Mouse (Mus musculus) spleen, postnatal 10 days (tissue): ENCODE results near the gene Aldh1a2.

Source experiments
- DNase-seq, 2 experiments: peaks; one replicate each; pipeline ENCODE4 v3.0.0; 2021 to 2022; ENCODE audit warnings: low spot score in 2 of 2

Gene Aldh1a2

DNA sequence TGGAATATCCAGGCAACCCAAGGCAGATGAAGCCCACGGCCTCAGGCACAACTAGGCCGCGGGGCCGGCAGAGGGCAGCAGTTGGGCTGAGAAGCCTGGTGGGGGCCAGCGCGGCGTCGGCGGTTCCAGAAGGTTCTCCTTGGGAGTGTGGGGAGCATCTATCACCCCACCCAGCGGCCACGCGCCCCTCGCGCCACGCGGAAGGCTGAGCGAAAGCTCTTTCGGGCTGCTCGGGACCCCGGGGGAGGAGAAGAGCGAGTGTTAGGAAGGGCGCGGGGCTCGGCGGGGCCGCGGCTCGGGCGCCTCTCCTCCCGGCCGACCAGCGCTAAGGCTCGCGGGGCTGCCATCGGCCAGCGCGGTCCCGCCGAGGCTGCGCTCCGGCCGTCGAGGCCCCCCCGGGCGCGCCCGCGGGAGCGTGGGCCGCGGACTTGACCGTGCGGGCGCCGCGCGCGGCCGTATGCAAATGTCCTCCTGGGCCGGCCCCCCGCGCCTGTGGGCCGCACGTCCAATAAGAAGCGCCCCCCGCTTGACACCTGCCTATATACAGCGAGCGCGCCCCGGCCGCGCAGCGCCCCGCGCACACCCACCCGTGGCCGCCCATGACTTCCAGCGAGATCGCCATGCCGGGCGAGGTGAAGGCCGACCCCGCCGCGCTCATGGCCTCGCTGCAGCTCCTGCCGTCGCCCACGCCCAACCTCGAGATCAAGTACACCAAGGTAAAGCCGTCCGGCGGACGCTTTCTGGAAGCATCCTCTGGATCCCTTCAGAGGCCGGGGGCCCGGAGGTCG lies at the start of gene Aldh1a2:
Aldh1a2 (plus strand) TSS at position 542 of the 788 bp plus-strand sequence.
- peak; percentile 32 to 67 for DNase-seq

DNA sequence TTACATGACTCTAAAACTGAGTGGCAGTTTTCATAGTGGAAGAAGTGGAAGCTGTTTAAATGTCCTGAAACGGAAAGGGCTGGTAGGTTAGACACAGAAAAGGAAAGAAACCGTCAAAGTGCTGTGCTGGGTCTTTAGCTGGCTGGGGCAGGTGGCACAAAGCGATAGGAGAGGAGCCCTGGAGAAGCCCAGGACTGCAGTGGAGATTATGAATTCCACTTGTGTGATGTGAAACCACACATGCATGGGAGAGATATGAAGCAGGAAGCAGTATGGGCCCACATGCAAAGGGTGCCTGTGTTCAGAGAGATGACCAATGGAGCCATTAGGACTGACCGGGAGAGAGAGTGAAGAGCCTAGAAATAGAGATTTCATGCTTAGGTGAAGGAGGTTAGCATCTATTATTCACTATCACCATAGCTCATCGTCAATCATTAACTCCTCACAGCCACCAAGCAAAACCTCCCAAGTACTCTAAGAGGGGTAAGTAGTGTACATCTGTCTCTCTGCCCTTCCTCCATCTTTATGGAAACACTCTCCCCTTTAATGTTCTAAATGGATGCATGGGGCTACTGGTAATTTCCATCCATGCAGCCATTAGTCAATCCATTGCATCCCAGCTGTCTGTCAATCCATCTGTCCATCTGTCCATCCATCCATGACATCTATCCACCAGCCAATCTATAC lies 49.4 kb upstream of the Aldh1a2 start:
- DNase-seq, result peak in 1 of 2 experiments; percentile 87

DNA sequence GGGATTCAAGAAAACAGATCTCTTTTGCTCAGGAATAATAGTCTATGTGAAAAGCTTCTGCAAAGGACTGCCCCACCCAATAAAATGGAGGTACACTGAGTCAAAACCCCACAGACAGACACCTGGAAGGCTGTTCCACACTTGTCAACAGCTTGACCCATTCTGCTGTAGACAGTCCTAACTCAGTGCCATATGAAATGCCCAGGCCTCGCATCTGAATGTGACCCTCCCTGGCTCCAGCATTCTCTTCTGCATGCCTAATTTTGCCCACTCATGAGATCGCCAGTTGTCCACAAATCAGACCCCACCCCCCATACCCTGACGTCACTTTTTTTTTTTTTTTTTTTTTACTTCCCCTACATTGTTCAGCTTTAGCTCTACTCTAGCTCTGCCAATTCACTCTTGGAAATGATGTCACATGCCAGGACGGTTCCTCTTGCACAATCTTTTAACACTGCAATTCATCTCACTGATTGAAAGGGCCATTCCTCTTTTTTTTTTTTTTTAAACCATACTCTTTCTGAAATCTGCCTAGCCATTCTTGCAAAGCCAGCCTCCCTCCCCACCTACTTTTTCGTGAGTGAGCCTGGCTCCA lies 48.6 kb upstream of the Aldh1a2 start:
- DNase-seq, result peak in 1 of 2 experiments; percentile 40

DNA sequence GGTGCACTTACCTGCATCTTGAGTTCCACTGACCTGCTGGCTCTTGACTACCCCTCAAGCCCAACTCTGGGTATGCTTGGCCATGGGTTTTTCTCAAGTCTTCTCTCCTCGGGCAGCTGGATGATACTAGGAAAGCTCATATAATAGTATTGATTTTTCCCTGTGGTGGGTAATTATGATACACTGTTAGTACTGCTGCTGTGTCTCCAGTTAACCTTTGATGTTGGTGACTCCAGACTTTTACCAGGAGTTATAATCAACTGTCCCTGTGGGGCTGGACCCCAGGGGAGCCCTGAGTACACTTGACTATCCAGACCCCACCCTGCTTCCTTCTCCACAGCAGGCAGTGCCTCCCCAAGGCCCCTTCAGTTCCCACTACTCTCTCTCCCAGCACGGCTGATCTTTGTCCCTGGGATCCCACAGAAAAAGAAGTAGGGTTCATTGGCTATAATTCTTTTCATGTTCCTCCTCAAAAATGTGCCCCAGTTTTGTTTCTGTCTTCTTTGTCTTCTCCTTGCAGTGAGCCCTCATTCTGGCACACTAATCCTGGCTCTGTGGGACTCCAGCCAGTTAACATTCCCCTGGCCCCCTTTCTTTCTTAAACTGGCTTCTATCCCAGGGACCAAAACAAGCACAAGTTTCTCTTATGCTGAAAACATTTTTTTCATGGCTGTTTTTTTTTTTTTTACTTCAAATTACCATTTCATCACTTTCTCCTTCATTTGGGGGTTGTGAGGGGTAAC lies 47.9 kb upstream of the Aldh1a2 start:
- DNase-seq, result peak in 1 of 2 experiments; percentile 16

DNA sequence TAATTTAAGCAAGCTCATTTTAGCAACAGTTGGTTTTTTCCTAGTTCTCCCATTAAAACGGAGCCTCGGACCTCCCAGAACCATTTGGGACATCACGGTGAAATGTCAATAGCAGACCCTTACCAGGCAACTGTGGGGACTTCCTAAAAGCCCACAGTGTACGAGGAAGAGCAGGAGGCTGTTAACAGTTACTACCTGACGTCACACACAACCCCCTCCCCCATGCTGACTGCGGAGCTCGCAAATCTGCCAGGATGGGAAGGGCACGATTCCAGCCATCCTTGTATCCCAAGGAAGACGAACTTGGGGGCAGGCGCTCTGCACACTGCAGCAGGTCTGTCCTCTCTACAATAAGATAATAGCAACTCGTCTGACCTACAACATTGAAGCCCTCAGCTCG lies 47.1 kb upstream of the Aldh1a2 start, which contains the start of gene Aqp9:
Aqp9 (minus strand) TSS at position 172 of the 400 bp plus-strand sequence.
- peak in 1 of 2 experiments; percentile 17 for DNase-seq

DNA sequence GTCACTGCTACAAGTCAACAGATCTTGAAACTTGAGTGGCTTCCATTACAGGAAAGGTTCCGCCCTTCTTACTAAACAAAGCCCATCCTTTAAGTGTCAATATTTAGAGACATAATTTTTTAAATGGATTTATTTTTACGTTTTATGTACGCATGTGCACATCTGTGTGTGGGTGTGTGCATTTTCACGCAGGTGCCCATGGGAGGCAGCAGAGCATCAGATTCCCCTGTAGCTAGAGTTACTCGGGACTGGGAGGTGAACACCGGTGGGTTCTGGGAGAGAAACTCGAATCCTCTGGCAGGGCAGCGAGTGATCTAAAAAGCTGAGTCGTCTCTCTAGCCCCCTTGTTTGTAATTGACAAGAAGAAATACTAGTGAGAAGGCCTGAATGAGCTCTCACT lies 42.1 kb upstream of the Aldh1a2 start:
- no peak for DNase-seq

DNA sequence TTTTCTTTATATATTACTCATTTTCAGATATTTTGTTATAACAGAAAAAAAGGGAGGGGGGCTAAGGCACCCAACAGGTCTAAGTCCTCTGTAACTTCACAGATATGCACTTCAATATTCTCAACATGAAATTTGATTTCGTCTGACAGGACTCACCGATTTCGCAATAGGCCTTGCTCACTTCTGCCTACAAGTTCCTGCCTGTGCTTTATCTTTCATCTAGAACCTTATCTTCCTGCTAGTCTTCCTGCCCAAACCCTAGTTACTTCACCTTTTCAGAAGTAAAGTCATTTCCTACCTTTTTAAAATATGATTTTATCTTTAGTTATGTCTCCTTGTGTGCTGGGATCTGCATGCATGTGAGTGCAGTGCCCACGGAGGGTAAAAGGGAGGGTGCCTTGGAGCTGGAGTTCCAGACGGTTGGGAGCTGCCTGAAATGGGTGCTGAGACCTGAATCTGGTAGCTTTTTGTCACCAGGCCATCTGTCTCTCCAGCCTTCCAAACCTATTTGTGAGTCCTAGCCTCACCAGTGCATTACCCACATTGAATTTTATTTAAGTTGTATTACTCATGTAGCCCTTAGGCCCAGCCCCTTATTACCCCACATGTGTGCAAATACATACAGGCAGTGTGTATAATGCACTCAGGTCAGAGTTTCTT lies 41.1 kb upstream of the Aldh1a2 start:
- DNase-seq, result no peak

DNA sequence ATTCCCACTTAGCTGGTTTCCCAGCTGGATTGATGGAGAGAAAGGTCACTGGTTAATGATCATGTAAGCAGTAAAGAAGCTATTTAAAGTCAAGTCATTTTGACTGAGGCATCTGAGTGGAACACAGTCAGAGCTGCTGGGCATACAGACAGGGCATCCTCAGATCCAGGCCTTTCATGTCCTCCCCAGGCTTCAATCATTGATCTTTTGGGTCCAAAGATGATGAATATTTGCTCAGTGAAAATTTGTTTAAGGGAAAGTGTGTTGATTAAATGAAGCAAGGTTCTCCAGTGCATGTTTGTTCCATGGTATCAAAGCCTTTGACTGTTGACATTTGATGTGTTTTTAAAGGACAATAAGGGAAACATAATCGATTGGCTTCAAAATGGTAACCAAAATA lies 39.9 kb upstream of the Aldh1a2 start:
- no peak for DNase-seq

DNA sequence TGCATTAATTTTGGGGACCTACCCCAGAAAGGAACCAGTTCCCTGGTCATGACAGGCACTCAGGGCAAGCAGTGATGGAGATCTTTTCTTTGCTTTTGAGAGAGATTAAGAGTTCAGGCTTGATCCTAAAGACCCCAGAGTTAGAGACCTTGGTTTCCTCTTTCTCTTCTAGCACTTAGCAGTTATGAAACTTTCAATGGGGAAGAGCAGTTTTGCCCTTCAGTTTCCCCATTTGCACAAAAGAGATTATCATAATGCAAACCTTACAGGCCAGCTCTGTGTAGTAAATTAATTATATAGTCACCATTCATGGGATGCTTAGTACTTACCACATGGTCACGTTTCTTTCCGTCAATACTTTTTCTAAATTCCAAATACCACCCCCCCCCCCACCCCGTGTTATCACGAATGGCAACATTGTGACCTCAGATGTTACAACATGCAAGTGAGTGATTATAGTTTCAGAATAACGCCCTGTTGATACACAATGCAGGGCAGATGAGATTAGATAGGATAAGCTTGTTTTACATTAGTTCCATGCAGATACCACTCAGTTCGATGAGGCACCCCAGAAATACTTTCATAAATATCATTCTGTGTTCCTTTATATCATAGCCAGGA lies 36.2 kb upstream of the Aldh1a2 start:
- DNase-seq, result no peak

DNA sequence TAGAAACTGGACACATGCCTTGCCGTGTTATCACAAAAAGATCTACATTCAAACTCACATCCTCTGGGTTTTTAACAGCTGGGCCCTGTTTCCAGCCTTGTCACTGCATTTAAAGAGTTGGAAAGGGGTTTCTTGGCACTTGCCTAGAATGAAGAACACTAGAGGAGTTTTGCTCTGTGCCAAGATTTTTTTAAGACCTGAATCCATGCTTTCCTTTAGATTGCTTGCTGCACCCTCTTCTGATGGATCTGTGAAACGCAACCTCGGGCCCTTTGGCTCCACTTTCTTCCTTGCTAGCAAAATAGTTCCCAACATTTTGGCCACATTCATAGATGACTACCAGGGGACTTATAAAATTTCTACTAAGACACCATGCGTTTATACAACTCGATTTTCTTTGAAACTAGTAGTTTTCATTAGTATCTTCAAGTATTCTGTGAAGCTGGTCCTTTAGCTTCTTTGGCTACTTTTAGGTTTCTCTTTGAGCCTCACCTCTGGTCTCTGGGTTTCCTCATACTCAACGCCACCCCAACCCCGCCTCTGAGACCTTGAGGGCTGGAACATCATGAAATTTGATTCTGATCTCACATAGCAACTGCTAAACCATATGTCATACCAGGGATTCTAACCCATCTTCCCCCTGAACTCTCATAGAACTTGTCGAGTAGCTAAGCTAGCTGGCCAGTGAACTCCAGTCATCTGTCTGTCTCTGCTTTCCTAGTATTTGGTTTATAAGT lies 35.5 kb upstream of the Aldh1a2 start:
- no peak for DNase-seq

DNA sequence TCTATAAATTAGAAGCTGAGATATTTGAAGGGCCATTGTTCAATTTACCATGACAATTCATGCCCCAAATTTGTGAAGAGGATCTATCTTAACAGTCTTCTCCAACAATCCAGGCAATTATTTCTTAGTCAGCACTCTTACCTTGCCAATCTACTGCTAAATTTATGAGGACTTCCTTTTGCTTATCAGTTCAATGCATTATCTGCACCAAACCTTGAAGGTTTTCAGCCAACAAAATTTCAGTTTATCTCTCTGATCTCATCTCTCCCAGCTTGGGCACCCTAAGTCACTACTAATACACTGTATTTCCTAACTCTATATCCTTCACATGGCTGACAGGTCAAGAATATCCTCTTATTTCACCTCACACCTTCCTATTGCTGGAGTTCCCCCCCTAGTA lies 30.3 kb upstream of the Aldh1a2 start:
- DNase-seq, result no peak

DNA sequence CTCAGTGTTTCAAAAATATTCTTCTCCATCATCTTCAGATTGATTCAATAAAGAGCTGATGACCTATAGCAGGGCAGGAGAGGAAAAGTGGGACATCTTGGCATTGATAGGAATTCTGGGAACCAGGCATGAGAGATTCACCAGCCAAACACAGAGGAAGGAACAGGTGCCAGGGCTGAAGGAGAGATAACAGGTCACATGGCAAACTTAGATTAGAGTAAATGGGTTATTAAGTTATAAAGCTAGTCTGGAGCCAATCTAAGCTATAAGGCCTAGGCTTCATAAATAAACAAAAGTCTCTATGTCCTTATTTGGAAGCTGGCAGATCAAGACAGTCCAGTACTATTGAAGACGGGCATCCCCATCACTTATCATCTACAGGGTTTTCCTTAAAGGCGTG lies 29.8 kb upstream of the Aldh1a2 start:
- no peak for DNase-seq

DNA sequence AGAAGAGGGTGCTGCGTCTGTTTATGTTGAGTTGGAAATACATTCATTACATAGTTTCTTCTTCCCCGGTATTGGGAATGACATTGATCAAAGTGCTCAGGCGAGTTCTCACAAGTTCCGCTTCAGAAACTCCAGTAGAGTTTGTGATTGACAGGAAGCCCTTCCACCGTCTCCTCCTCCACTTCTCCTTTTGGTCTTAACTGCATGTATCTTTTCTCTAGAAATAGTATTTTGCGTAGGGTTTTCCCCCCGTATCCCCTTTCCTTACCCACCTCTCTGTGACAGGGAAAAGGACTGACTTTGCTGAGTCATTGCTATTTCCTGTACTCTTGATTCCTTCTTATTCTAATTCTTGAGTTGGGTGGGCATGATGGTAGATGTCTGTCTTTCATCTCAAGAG lies 28.2 kb upstream of the Aldh1a2 start:
- DNase-seq, result no peak

DNA sequence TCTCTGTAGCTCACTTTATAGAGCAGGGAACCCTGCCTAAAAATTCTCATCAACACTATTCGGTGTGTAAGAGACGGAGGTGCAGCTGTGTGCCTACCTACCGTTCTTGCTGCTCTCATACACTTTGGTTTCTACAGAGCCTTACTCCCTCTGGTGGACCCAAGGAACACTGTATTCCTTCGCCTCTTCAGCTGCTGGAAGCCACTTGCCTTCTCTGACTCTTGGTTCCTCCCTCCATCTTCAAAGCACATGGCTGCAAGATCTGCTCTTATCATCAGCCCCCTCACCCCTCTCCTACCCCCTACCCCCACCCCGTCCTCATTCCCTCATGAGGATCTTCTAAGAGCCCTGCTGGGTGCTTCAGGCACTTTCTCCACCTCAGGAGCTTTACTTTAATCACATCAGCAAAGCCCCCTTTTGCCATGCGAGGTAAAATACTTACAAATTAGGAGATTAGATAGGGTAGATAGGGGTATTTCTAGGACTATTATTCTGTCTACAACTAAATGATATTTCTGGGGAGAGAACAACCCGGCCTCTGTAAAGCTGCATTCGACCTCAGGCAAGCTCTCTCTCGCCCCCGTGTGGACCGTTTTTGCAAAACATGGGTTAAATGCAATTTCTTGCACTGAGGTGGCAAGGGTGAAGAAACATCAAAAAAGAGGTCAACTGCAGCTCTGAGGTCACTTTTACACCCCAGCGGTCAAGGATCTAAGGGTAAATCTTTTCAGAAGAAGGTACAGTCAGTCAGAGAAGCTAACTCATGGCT lies 26.8 kb upstream of the Aldh1a2 start:
- DNase-seq, result peak; percentile 83 to 91

DNA sequence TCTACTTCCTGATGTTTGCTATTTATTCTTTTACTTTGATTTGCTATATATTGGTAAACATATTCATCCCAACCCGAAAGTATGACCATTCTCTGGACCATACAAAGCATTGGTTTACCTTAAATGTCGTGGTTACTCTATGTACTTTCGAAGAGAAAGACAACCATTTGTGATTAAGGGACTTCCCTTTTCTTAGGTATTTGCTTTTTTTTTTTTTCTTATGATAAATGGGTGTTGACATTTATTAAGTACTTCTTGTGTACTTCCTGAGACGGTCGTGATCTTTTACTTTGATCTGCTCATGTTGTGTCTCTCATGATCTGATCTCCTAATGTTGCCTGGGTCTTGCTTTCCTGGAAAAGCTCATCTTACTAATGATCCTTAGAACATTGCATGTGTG lies 16.8 kb upstream of the Aldh1a2 start:
- DNase-seq, result no peak

DNA sequence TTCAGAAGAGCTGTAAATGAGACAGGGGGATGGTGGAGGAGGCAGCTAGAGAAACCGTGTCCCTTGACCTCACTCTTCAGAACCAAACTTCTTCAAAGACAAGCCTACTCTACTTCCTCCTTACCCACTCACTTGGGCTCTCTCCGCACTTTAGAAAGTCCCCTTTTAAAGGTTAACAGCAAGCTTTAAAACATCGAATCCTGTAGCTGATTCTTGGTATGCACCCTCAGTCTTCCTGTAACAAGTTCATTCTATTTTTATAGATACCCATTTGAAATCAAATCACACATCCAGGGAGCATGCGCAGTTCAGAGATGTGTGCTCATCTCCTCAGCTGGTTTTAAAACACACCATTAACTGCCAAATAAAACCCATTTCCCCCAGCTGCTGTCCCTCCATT lies 13.3 kb upstream of the Aldh1a2 start:
- no peak for DNase-seq

DNA sequence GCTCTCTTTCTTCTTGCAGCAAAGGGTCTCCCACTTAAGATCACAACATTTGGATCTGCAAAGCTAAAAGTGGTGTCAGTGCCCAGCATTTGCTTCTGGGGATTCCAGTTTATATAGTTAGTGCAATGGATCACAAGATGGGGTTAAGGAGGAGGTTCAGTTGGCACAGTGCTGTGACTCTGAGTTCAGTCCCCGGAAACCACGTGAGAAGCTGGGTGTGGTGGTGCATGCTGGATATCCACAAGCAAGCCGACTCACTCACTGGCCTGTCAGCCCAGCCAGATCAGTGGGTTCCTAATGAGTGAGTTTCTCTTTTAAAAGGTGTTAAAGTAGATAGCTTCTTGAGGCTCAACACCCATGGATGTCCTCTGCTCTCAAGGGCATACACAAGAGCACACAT lies 6.3 kb upstream of the Aldh1a2 start:
- DNase-seq, result no peak

DNA sequence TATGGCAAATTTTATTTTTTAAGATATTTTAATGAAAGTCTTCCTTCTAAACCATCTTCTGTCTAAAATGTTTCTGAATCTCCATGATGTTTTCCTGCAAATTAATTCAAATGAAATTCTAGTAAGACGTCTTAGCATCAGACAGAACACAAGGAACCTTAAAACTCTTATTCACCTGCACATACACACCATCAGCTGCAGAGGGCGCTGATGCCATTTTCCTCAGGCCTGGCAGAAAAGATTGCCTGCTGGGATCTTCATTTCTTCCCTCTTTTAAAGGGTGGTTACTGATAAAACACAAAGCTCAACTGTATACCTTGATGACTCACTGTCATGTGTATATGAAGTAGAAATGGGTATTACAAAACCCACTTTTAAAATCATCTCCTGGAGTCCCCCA lies 4.7 kb upstream of the Aldh1a2 start:
- DNase-seq, result no peak

DNA sequence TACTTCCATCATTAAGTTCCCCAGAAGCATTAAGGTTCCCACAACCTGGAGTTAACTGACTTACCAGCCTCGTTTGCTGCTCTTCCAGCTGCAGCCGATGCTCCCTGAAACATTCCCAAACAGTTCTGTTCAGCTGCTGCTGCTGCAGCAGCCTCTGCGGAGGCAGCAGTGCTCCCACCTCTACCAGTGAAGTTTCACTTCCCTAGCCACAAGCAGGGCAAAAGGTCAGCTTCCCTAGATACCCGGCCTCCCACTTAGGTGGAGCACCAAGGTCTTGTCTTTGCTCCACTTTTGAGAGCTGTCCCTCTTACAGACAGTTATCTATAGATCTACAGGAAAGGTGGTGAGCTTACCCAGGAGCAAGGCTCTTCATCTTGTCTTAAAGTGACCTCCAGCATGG lies 2.0 kb upstream of the Aldh1a2 start:
- peak in 1 of 2 experiments; percentile 23 for DNase-seq
